Mouse (Mus musculus): ENCODE data around the gene Pi4ka. TPM values are rescaled to one million over a fixed set of nuclear protein-coding genes. Genes with fewer than 3 reads are reported as not detected.

The Pi4ka gene
- polyA plus RNA-seq, 2 experiments = 36.5 to 62.3 TPM

DNA sequence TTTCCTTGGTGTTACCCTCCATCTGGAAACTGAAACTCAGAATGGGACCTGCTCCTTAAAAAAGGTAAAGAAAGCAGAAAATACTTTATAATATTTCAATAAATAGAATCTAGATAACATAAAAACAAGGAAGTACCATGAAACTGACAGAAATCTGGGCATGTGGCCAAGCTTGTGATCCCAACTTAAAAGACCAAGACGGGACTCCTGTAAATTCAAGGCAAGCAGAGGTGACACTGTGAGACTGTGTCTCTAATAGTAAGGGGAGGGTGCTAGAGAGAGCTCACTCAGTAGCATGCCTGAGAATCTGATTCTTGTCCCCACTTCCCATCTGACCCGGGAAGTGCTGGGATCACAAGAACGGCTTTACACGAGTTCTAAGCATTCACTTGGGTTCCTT, 13.3 kb downstream of the Pi4ka start:
- Histone ChIP-seq H3K36me3 (ENCODE audit: control insufficient read depth, insufficient read depth, low read length) (peaks cover 3% of the 10 kb centered on the region), H3K4me3 (replicated peaks; ENCODE audit: low read length) (no peak overlapping the region), H3K9ac (ENCODE audit: low read depth, low read length, severe bottlenecking) (no peak overlapping the region), H3K9me3 (ENCODE audit: control insufficient read depth, low read length) (no peaks in the 10 kb centered on the region), H3K27ac (replicated peaks; ENCODE audit: low read depth, low read length) (no peak overlapping the region), H3K4me2 (replicated peaks; ENCODE audit: low read depth, low read length, severe bottlenecking) (no peak overlapping the region), H3K27me3 (ENCODE audit: control insufficient read depth, insufficient read depth, low read length) (no peaks in the 10 kb centered on the region), H3K4me1 (ENCODE audit: control insufficient read depth, insufficient read depth, low read length) (no peaks in the 10 kb centered on the region)
- no peak for TF ChIP-seq POLR2A (IDR thresholded peaks at IDR 0.05; ENCODE audit: borderline replicate concordance, extremely low read depth, insufficient read depth, insufficient read length)
- 59% methylated on average over 4 of the region's 4 CpGs for WGBS
- DNase-seq (ENCODE audit: low spot score) (no peak), ATAC-seq (ENCODE audit: low FRiP score, low read depth) (no peak)

DNA sequence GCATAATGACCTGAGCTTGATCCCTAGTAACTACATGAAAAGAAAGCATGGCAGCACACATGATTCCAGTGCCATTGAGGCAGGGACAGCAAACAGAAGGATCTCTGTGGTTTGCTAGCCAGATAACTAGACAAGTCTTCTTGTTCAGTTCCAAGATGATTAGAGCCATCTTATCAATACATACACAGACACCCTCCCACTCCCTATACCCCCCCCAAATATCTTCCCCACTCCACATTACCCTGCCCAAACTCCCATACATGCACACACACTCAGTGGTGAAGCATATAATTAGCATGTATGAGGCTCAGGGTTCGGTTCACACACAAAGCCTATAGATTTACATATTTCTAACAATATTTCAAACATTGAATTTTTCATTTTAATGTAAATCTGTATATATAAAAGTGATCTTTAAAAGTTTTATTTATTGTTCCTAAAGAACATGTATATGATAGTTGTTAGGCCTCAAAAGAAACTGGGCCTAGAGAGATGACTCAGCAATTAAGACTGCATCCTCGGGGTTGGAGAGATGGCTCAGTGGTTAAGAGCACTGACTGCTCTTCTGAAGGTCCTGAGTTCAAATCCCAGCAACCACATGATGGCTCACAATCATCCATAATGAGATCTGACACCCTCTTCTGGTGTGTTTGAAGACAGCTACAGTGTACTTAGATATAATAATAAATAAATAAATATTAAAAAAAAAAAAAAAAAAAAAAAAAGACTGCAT, 22.4 kb downstream of the Pi4ka start:
- Histone ChIP-seq H3K9me3 (ENCODE audit: control insufficient read depth, low read length) (no peaks in the 10 kb centered on the region), H3K4me3 (replicated peaks; ENCODE audit: low read length) (no peak overlapping the region), H3K4me1 (ENCODE audit: control insufficient read depth, insufficient read depth, low read length) (no peaks in the 10 kb centered on the region), H3K27ac (replicated peaks; ENCODE audit: low read depth, low read length) (no peak overlapping the region), H3K9ac (ENCODE audit: low read depth, low read length, severe bottlenecking) (no peak overlapping the region), H3K36me3 (ENCODE audit: control insufficient read depth, insufficient read depth, low read length) (peaks cover 42% of the 10 kb centered on the region), H3K4me2 (replicated peaks; ENCODE audit: low read depth, low read length, severe bottlenecking) (no peak overlapping the region), H3K27me3 (ENCODE audit: control insufficient read depth, insufficient read depth, low read length) (no peaks in the 10 kb centered on the region)
- DNase-seq (ENCODE audit: low spot score) (no peak), ATAC-seq (ENCODE audit: low FRiP score, low read depth) (no peak)
- WGBS = 92% methylated on average over 2 of the region's 2 CpGs
- TF ChIP-seq POLR2A (IDR thresholded peaks at IDR 0.05; ENCODE audit: borderline replicate concordance, extremely low read depth, insufficient read depth, insufficient read length) = no peak

DNA sequence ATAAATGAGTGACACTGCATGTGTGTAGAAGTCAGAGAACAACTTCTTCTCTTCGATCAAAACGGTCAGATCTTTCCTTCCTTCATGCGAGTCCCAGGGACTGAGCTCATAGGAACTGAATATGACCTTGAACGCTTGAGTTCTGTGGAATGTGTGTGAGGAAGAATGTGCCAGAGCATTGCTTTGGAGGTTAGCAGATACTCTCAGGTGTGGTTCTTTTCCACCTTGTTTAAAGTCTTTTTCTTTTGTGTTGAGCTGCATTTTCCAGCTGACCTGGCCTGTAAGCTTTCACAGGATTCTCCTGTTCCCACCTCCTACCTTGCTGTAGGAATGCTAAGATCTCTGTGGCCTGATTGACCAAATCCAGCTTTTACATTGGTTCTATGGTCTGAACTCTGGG, 23.8 kb downstream of the Pi4ka start:
- peaks cover 50% of the 10 kb centered on the region for H3K36me3 ChIP-seq (ENCODE audit: control insufficient read depth, insufficient read depth, low read length)
- 93% methylated on average over 4 of the region's 4 CpGs for WGBS
- no peak overlapping the region for H3K4me3 ChIP-seq (replicated peaks; ENCODE audit: low read length)
- no peak for TF ChIP-seq POLR2A (IDR thresholded peaks at IDR 0.05; ENCODE audit: borderline replicate concordance, extremely low read depth, insufficient read depth, insufficient read length)
- no peak overlapping the region for H3K9ac ChIP-seq (ENCODE audit: low read depth, low read length, severe bottlenecking)
- H3K4me2 ChIP-seq (replicated peaks; ENCODE audit: low read depth, low read length, severe bottlenecking) = no peak overlapping the region
- H3K27ac ChIP-seq (replicated peaks; ENCODE audit: low read depth, low read length) = no peak overlapping the region
- no peaks in the 10 kb centered on the region for H3K27me3 ChIP-seq (ENCODE audit: control insufficient read depth, insufficient read depth, low read length)
- ATAC-seq (ENCODE audit: low FRiP score, low read depth) (no peak), DNase-seq (ENCODE audit: low spot score) (no peak)
- H3K9me3 ChIP-seq (ENCODE audit: control insufficient read depth, low read length) = no peaks in the 10 kb centered on the region
- no peaks in the 10 kb centered on the region for H3K4me1 ChIP-seq (ENCODE audit: control insufficient read depth, insufficient read depth, low read length)

DNA sequence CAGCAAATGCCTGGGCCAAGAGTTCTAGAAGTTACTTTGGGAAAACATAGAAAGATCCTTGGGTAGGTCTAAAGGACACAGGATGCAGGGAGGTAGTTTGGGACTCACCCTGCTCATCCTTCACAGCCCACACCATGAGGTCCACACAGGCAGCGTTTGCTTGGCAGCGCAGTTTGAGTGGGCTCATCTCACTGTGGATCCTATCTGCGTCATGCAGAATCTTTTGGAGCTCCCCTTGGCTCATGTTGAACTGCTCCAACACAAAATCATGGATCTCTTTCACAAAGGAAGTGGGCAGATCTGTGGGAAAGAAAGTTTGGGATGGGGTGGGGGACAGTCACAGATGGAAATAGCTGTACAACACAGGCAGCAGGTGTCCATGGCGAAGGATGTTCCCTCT, 47.3 kb downstream of the Pi4ka start:
- WGBS = 96% methylated on average over 4 of the region's 4 CpGs
- H3K9me3 ChIP-seq (ENCODE audit: control insufficient read depth, low read length) = no peaks in the 10 kb centered on the region
- no peak for TF ChIP-seq POLR2A (IDR thresholded peaks at IDR 0.05; ENCODE audit: borderline replicate concordance, extremely low read depth, insufficient read depth, insufficient read length)
- H3K27me3 ChIP-seq (ENCODE audit: control insufficient read depth, insufficient read depth, low read length) = no peaks in the 10 kb centered on the region
- DNase-seq (ENCODE audit: low spot score) = no peak
- no peak overlapping the region for H3K27ac ChIP-seq (replicated peaks; ENCODE audit: low read depth, low read length)
- no peak for ATAC-seq (ENCODE audit: low FRiP score, low read depth)
- H3K4me1 ChIP-seq (ENCODE audit: control insufficient read depth, insufficient read depth, low read length) = no peaks in the 10 kb centered on the region
- H3K4me2 ChIP-seq (replicated peaks; ENCODE audit: low read depth, low read length, severe bottlenecking) = no peak overlapping the region
- no peak overlapping the region for H3K9ac ChIP-seq (ENCODE audit: low read depth, low read length, severe bottlenecking)
- no peak overlapping the region for H3K4me3 ChIP-seq (replicated peaks; ENCODE audit: low read length)
- H3K36me3 ChIP-seq (ENCODE audit: control insufficient read depth, insufficient read depth, low read length) = peaks cover 54% of the 10 kb centered on the region

DNA sequence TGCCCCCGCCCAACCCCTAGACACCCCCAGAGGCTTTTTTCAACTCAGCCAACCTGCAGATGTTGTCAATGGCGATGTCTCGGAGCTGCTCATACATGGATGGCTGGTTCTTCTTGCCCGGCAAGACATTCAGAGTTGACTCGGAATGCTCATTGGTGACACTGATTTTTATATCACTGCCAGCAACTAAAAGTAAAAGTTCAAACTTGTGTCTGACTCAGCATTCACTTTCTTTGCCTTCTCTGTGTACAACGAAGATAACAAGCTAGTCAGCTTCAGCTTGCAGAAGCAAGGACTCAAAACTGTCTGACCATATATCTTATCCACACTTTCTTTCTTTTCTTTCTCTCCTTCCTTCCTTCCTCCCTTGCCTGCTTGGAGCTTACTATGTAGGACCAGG, 50.1 kb downstream of the Pi4ka start:
- ATAC-seq (ENCODE audit: low FRiP score, low read depth) (no peak), DNase-seq (ENCODE audit: low spot score) (no peak)
- no peaks in the 10 kb centered on the region for H3K27me3 ChIP-seq (ENCODE audit: control insufficient read depth, insufficient read depth, low read length)
- WGBS = 87% methylated on average over 6 of the region's 6 CpGs
- no peaks in the 10 kb centered on the region for H3K9me3 ChIP-seq (ENCODE audit: control insufficient read depth, low read length)
- peaks cover 61% of the 10 kb centered on the region for H3K36me3 ChIP-seq (ENCODE audit: control insufficient read depth, insufficient read depth, low read length)
- H3K4me2 ChIP-seq (replicated peaks; ENCODE audit: low read depth, low read length, severe bottlenecking) = no peak overlapping the region
- H3K9ac ChIP-seq (ENCODE audit: low read depth, low read length, severe bottlenecking) = no peak overlapping the region
- no peak for TF ChIP-seq POLR2A (IDR thresholded peaks at IDR 0.05; ENCODE audit: borderline replicate concordance, extremely low read depth, insufficient read depth, insufficient read length)
- no peaks in the 10 kb centered on the region for H3K4me1 ChIP-seq (ENCODE audit: control insufficient read depth, insufficient read depth, low read length)
- H3K4me3 ChIP-seq (replicated peaks; ENCODE audit: low read length) = no peak overlapping the region
- H3K27ac ChIP-seq (replicated peaks; ENCODE audit: low read depth, low read length) = no peak overlapping the region

Data from limb, embryonic 14.5 days (tissue).